Mouse (Mus musculus) ES-E14 (cell line): ENCODE results near the gene C1ql1. TPM values are rescaled to one million over a fixed set of nuclear protein-coding genes. Genes with fewer than 3 reads are reported as not detected.

ENCODE experiments used
- DNase-seq: peaks from one replicate; pipeline ENCODE4 v3.0.0-alpha.2; 2013; ENCODE audit warnings: low read depth, low spot score
- H3K27ac ChIP-seq: 2 replicates; pipeline ENCODE4 v1.5.1; 2012; ENCODE audit warnings: low read depth, mild to moderate bottlenecking, low read length, moderate library complexity, mixed read lengths; ENCODE audit not compliant: poor library complexity, insufficient read depth, severe bottlenecking
- H3K36me3 ChIP-seq: 2 replicates; pipeline ENCODE4 v1.6.1; 2012; ENCODE audit warnings: mild to moderate bottlenecking, low read length, moderate library complexity, mixed read lengths; ENCODE audit not compliant: control insufficient read depth, poor library complexity, insufficient read depth, severe bottlenecking
- H3K4me1 ChIP-seq, 2 experiments: fragments of 150-350 bp in 1 of 2; sonication (generic) in 1 of 2; 2 replicates each; pipeline ENCODE4 v1.6.1; 2012; ENCODE audit warnings: low read length in 2 of 2, mild to moderate bottlenecking in 1 of 2, mixed read lengths in 1 of 2; ENCODE audit not compliant: control insufficient read depth in 2 of 2, insufficient read depth in 2 of 2, poor library complexity in 1 of 2
- H3K4me3 ChIP-seq, 2 experiments: fragments of 150-350 bp in 1 of 2; sonication (generic) in 1 of 2; 2 replicates each; pipeline ENCODE4 v1.5.1; 2012; ENCODE audit warnings: low read length in 2 of 2, low read depth in 1 of 2, mild to moderate bottlenecking in 1 of 2, mixed read lengths in 1 of 2; ENCODE audit not compliant: insufficient read depth in 1 of 2, poor library complexity in 1 of 2, severe bottlenecking in 1 of 2
- H3K9ac ChIP-seq: 2 replicates; pipeline ENCODE4 v1.6.1; 2012; ENCODE audit warnings: low read depth, mild to moderate bottlenecking, low read length, mixed read lengths; ENCODE audit not compliant: poor library complexity, insufficient read depth, severe bottlenecking
- H3K9me3 ChIP-seq: fragments of 150-350 bp; sonication (generic); 2 replicates; pipeline ENCODE4 v1.6.1; 2012; ENCODE audit warnings: low read depth, mild to moderate bottlenecking, low read length; ENCODE audit not compliant: control insufficient read depth, insufficient read depth
- CHD2 ChIP-seq: IDR thresholded peaks from 2 replicates; pipeline ENCODE4 v1.6.1; 2014; ENCODE audit warnings: mild to moderate bottlenecking, low read depth, low read length, inconsistent platforms
- HCFC1 ChIP-seq: IDR thresholded peaks from 2 replicates; pipeline ENCODE4 v1.6.1; 2012; ENCODE audit warnings: low read length, inconsistent platforms, borderline replicate concordance; ENCODE audit not compliant: insufficient read depth
- MAFK ChIP-seq: IDR thresholded peaks from 2 replicates; pipeline ENCODE4 v1.6.1; 2014; ENCODE audit warnings: mild to moderate bottlenecking, low read depth, low read length, inconsistent platforms; ENCODE audit not compliant: insufficient read depth
- ZC3H11A ChIP-seq: IDR thresholded peaks from 2 replicates; pipeline ENCODE4 v1.6.1; 2012; ENCODE audit warnings: low read depth, mild to moderate bottlenecking, inconsistent platforms, low read length, borderline replicate concordance
- ZNF384 ChIP-seq: IDR thresholded peaks from 2 replicates; pipeline ENCODE4 v1.6.1; 2012; ENCODE audit warnings: low read depth, low read length, inconsistent platforms
- in situ Hi-C, 2 experiments: fragments of 600-800 bp; cut with MboI; formaldehyde crosslinking; loops; one replicate each; pipeline ENCODE4 v1.15.1; 2025; ENCODE audit warnings: low sequenced_read_pairs in 2 of 2, inconsistent platforms in 1 of 2; ENCODE audit not compliant: unreplicated experiment in 2 of 2
- total RNA-seq: library from RNA; depleted of rRNA; stranded (reverse); fragments of 300-350 nt; gene quantifications from 2 replicates; pipeline ENCODE4 v1.2.3, GENCODE M21; 2012

Gene C1ql1
- total RNA-seq, 1 experiment: 3.3 TPM

- Histone ChIP-seq H3K4me3 (peak overlapping the region; percentile 43 to 67; a peak in 3 of 4 replicates), H3K27ac (no peak overlapping the region), H3K36me3 (no peaks in the 10 kb centered on the region), H3K4me1 (peaks cover 0 to 1% of the 10 kb centered on the region in 2 experiments; a peak in 2 of 4 replicates), H3K9me3 (no peaks in the 10 kb centered on the region), H3K9ac (peak overlapping the region; percentile 47; the same call in 1 of the 2 replicates)
- in situ Hi-C loops: loop anchor here in 1 of 2 experiments (10.0 kb wide), 1 partner anchor 98 kb away; no protein-coding TSS in a partner anchor
- TF ChIP-seq HCFC1: no peak
- no peak for TF ChIP-seq ZNF384
- no peak for TF ChIP-seq CHD2
- TF ChIP-seq ZC3H11A: no peak
- no peak for TF ChIP-seq MAFK
- DNase-seq: no peak
These were observed 49.8 kb downstream of the C1ql1 start for GRCm38 (mm10) chr11:102896641-102897040.

GRCm38 (mm10) chr11:102895779-102896178 lies 50.7 kb downstream of the C1ql1 start:
- H3K4me1 ChIP-seq: peaks cover 0 to 1% of the 10 kb centered on the region in 2 experiments; a peak in 2 of 4 replicates
- in situ Hi-C loops: loop anchor here in 1 of 2 experiments (10.0 kb wide), 1 partner anchor 99 kb away; no protein-coding TSS in a partner anchor
- H3K9ac ChIP-seq: no peak overlapping the region
- H3K27ac ChIP-seq: no peak overlapping the region
- H3K9me3 ChIP-seq: no peaks in the 10 kb centered on the region
- no peak for DNase-seq
- H3K36me3 ChIP-seq: no peaks in the 10 kb centered on the region
- no peak for TF ChIP-seq HCFC1
- TF ChIP-seq MAFK: no peak
- no peak for TF ChIP-seq ZNF384
- no peak for TF ChIP-seq ZC3H11A
- no peak for TF ChIP-seq CHD2
- H3K4me3 ChIP-seq: no peak overlapping the region

- DNase-seq: no peak
- no peak overlapping the region for H3K9ac ChIP-seq
These were observed 51.8 kb downstream of the C1ql1 start for GRCm38 (mm10) chr11:102894716-102895115.

GRCm38 (mm10) chr11:102893015-102893651 lies 53.4 kb downstream of the C1ql1 start:
- peak overlapping the region; percentile 51 to 70 for H3K4me3 ChIP-seq
- DNase-seq: peak; percentile 80
- peaks cover 0 to 1% of the 10 kb centered on the region in 2 experiments; a peak in 2 of 4 replicates for H3K4me1 ChIP-seq
- H3K27ac ChIP-seq: no peak overlapping the region
- H3K36me3 ChIP-seq: no peaks in the 10 kb centered on the region
- TF ChIP-seq ZC3H11A (no peak), MAFK (no peak), ZNF384 (no peak), CHD2 (no peak), HCFC1 (no peak)
- peak overlapping the region; percentile 31 for H3K9ac ChIP-seq
- in situ Hi-C loops: loop anchor here in 1 of 2 experiments (10.0 kb wide), 1 partner anchor 102 kb away; no protein-coding TSS in a partner anchor
- no peaks in the 10 kb centered on the region for H3K9me3 ChIP-seq

More at GRCm38 (mm10) chr11:102894716-102895115, 51.8 kb downstream of the C1ql1 start:
- H3K27ac ChIP-seq: no peak overlapping the region
- H3K9me3 ChIP-seq: no peaks in the 10 kb centered on the region
- peaks cover 0 to 1% of the 10 kb centered on the region in 2 experiments; a peak in 2 of 4 replicates for H3K4me1 ChIP-seq
- TF ChIP-seq HCFC1: no peak
- no peak for TF ChIP-seq CHD2
- TF ChIP-seq ZC3H11A: no peak
- no peak for TF ChIP-seq MAFK
- TF ChIP-seq ZNF384: no peak
- in situ Hi-C loops: loop anchor here in 1 of 2 experiments (10.0 kb wide), 1 partner anchor 100 kb away; no protein-coding TSS in a partner anchor
- H3K4me3 ChIP-seq: no peak overlapping the region
- no peaks in the 10 kb centered on the region for H3K36me3 ChIP-seq
